Mouse (Mus musculus) lung, embryonic 16.5 days (tissue): ENCODE results near the gene Trabd2b. TPM values are rescaled to one million over a fixed set of nuclear protein-coding genes. Genes with fewer than 3 reads are reported as not detected.
A peak's percentile ranks its signal among the peaks of the same experiment; 100 is the strongest.

ENCODE experiments used
- ATAC-seq: fragments of 200-750 bp; cut with Nextera tagmentation; 2 replicates; pipeline ENCODE4 v1.8.0; 2017; ENCODE audit warnings: low read depth, mild to moderate bottlenecking, moderate library complexity
- H3K27ac ChIP-seq: fragments of 300-500 bp; sonication (generic); 2 replicates; pipeline ENCODE4 v1.5.1; 2014; ENCODE audit warnings: mild to moderate bottlenecking, control low read depth, low read length
- H3K27me3 ChIP-seq: fragments of 300-500 bp; sonication (generic); 2 replicates; pipeline ENCODE4 v1.6.1; 2014; ENCODE audit warnings: low read depth, low read length, mixed read lengths; ENCODE audit not compliant: control insufficient read depth, insufficient read depth
- H3K36me3 ChIP-seq: fragments of 300-500 bp; sonication (generic); 2 replicates; pipeline ENCODE4 v1.6.1; 2014; ENCODE audit warnings: low read length; ENCODE audit not compliant: control insufficient read depth, insufficient read depth
- H3K4me1 ChIP-seq: fragments of 300-500 bp; sonication (generic); replicated peaks from 2 replicates; pipeline ENCODE4 v1.6.1; 2014; ENCODE audit warnings: low read length, mixed read lengths; ENCODE audit not compliant: control insufficient read depth, insufficient read depth
- H3K4me2 ChIP-seq: fragments of 300-500 bp; sonication (generic); 2 replicates; pipeline ENCODE4 v1.6.1; 2014; ENCODE audit warnings: low read depth, low read length, control low read depth
- H3K4me3 ChIP-seq: fragments of 300-500 bp; sonication (generic); 2 replicates; pipeline ENCODE4 v1.5.1; 2014; ENCODE audit warnings: mild to moderate bottlenecking, low read length, control low read depth
- H3K9ac ChIP-seq: fragments of 300-500 bp; sonication (generic); 2 replicates; pipeline ENCODE4 v1.6.1; 2014; ENCODE audit warnings: low read length, control low read depth
- H3K9me3 ChIP-seq: fragments of 300-500 bp; sonication (generic); 2 replicates; pipeline ENCODE4 v1.6.1; 2016; ENCODE audit warnings: low read length; ENCODE audit not compliant: control insufficient read depth
- WGBS: fragments of 180-500 bp; shearing (Covaris S2); extraction: QIAGEN DNeasy Blood & Tissue Kit; methylation state at CpG from one replicate; pipeline ENCODE4 v1.1.7; 2014; 5-methylcytosine and 5-hydroxymethylcytosine counted together
- polyA plus RNA-seq: library from polyadenylated mRNA; unstranded; fragments of >200 nt; fragmentation: Nextera tagmentation; extraction: Ambion mirVana; gene quantifications from 2 replicates; pipeline ENCODE4 v1.2.1, GENCODE M21; 2015

The Trabd2b gene
- polyA plus RNA-seq, 1 experiment from 2014 or later = 5.4 TPM

GRCm38 (mm10) chr4:114504227-114505041 is 97.9 kb downstream of the Trabd2b start:
- no peak overlapping the region for H3K4me3 ChIP-seq
- no peaks in the 10 kb centered on the region for H3K27me3 ChIP-seq
- no peaks in the 10 kb centered on the region for H3K9me3 ChIP-seq
- H3K4me2 ChIP-seq = no peak overlapping the region
- no peak overlapping the region for H3K9ac ChIP-seq
- H3K27ac ChIP-seq = no peak overlapping the region
- WGBS = 50% methylated on average over 11 of the region's 11 CpGs
- peak; percentile 34; the same call in 1 of the 2 replicates for ATAC-seq
- H3K36me3 ChIP-seq = no peaks in the 10 kb centered on the region
- peaks cover 4% of the 10 kb centered on the region; the same call in 1 of the 2 replicates for H3K4me1 ChIP-seq

GRCm38 (mm10) chr4:114509601-114510000 is 103.1 kb downstream of the Trabd2b start:
- Histone ChIP-seq H3K36me3 (no peaks in the 10 kb centered on the region), H3K4me2 (no peak overlapping the region), H3K4me1 (peaks cover under 1% of the 10 kb centered on the region; the same call in 1 of the 2 replicates), H3K27ac (no peak overlapping the region), H3K4me3 (no peak overlapping the region), H3K9ac (no peak overlapping the region), H3K27me3 (no peaks in the 10 kb centered on the region), H3K9me3 (no peaks in the 10 kb centered on the region)
- ATAC-seq = no peak
- WGBS = 79% methylated on average over 6 of the region's 6 CpGs

- Histone ChIP-seq H3K27ac (no peak overlapping the region), H3K4me1 (peaks cover 12% of the 10 kb centered on the region), H3K27me3 (no peaks in the 10 kb centered on the region), H3K4me2 (no peak overlapping the region), H3K9me3 (no peaks in the 10 kb centered on the region), H3K4me3 (no peak overlapping the region), H3K36me3 (no peaks in the 10 kb centered on the region), H3K9ac (no peak overlapping the region)
- WGBS = 79% methylated on average over 3 of the region's 3 CpGs
- no peak for ATAC-seq
Measured at GRCm38 (mm10) chr4:114511649-114512048, 105.1 kb downstream of the Trabd2b start.

- H3K27me3 ChIP-seq = no peaks in the 10 kb centered on the region
- H3K4me2 ChIP-seq = no peak overlapping the region
- peaks cover 13% of the 10 kb centered on the region for H3K4me1 ChIP-seq
- H3K9ac ChIP-seq = no peak overlapping the region
- no peak for ATAC-seq
- H3K27ac ChIP-seq = no peak overlapping the region
- no peak overlapping the region for H3K4me3 ChIP-seq
- no peaks in the 10 kb centered on the region for H3K9me3 ChIP-seq
- no peaks in the 10 kb centered on the region for H3K36me3 ChIP-seq
Measured at GRCm38 (mm10) chr4:114513149-114513548, 106.6 kb downstream of the Trabd2b start.

- no peaks in the 10 kb centered on the region for H3K36me3 ChIP-seq
- 18% methylated on average over 5 of the region's 5 CpGs for WGBS
- no peak overlapping the region for H3K4me2 ChIP-seq
- H3K4me3 ChIP-seq = no peak overlapping the region
- ATAC-seq = peak; percentile 69
- H3K9ac ChIP-seq = no peak overlapping the region
- H3K4me1 ChIP-seq = peaks cover 13% of the 10 kb centered on the region
- H3K27ac ChIP-seq = no peak overlapping the region; the same call in 1 of the 2 replicates
- no peaks in the 10 kb centered on the region for H3K9me3 ChIP-seq
- H3K27me3 ChIP-seq = no peaks in the 10 kb centered on the region
Measured at GRCm38 (mm10) chr4:114515330-114515771, 108.8 kb downstream of the Trabd2b start.

GRCm38 (mm10) chr4:114516651-114517050 is 110.1 kb downstream of the Trabd2b start:
- H3K36me3 ChIP-seq = no peaks in the 10 kb centered on the region
- ATAC-seq = peak; percentile 27; the same call in 1 of the 2 replicates
- no peaks in the 10 kb centered on the region for H3K9me3 ChIP-seq
- no peaks in the 10 kb centered on the region for H3K27me3 ChIP-seq
- no peak overlapping the region for H3K4me3 ChIP-seq
- WGBS = 26% methylated on average over 4 of the region's 4 CpGs
- H3K4me2 ChIP-seq = no peak overlapping the region
- H3K9ac ChIP-seq = no peak overlapping the region
- H3K27ac ChIP-seq = no peak overlapping the region
- peaks cover 13% of the 10 kb centered on the region for H3K4me1 ChIP-seq

GRCm38 (mm10) chr4:114518061-114518460 is 111.5 kb downstream of the Trabd2b start:
- no peaks in the 10 kb centered on the region for H3K9me3 ChIP-seq
- no peak overlapping the region for H3K4me2 ChIP-seq
- H3K4me1 ChIP-seq = peaks cover 13% of the 10 kb centered on the region
- no peak overlapping the region for H3K4me3 ChIP-seq
- ATAC-seq = no peak
- no peak overlapping the region for H3K27ac ChIP-seq
- no peaks in the 10 kb centered on the region for H3K27me3 ChIP-seq
- H3K9ac ChIP-seq = no peak overlapping the region
- H3K36me3 ChIP-seq = no peaks in the 10 kb centered on the region
- 89% methylated on average over 3 of the region's 3 CpGs for WGBS

- H3K4me3 ChIP-seq = no peak overlapping the region
- no peak overlapping the region for H3K9ac ChIP-seq
- 84% methylated on average over 1 of the region's 1 CpGs for WGBS
- no peak for ATAC-seq
- H3K4me1 ChIP-seq = peaks cover 13% of the 10 kb centered on the region
- H3K27ac ChIP-seq = no peak overlapping the region
- H3K9me3 ChIP-seq = no peaks in the 10 kb centered on the region
- no peak overlapping the region for H3K4me2 ChIP-seq
- no peaks in the 10 kb centered on the region for H3K27me3 ChIP-seq
- no peaks in the 10 kb centered on the region for H3K36me3 ChIP-seq
Measured at GRCm38 (mm10) chr4:114518571-114518970, 112.0 kb downstream of the Trabd2b start.

- H3K36me3 ChIP-seq = no peaks in the 10 kb centered on the region
- no peaks in the 10 kb centered on the region for H3K27me3 ChIP-seq
- H3K4me2 ChIP-seq = no peak overlapping the region
- H3K27ac ChIP-seq = no peak overlapping the region
- H3K9me3 ChIP-seq = no peaks in the 10 kb centered on the region
- ATAC-seq = no peak
- peaks cover 13% of the 10 kb centered on the region for H3K4me1 ChIP-seq
- 55% methylated on average over 4 of the region's 4 CpGs for WGBS
- no peak overlapping the region for H3K9ac ChIP-seq
- no peak overlapping the region for H3K4me3 ChIP-seq
Measured at GRCm38 (mm10) chr4:114519321-114519720, 112.8 kb downstream of the Trabd2b start.
